Mouse (Mus musculus): Measurements from ENCODE around the gene Acyp2. TPM values are rescaled to one million over a fixed set of nuclear protein-coding genes. Genes with fewer than 3 reads are reported as not detected.
A peak's percentile ranks its signal among the peaks of the same experiment; 100 is the strongest.

Gene Acyp2
- total and polyA plus RNA-seq, 3 experiments: 7.9 to 29.0 TPM; not detected in 1

GRCm38 (mm10) chr11:30613916-30614546 is 35.4 kb downstream of the Acyp2 start (continued):
- no peak for TF ChIP-seq USF1 (IDR thresholded peaks at IDR 0.05; ENCODE audit: low read depth, low read length)
- no peak for TF ChIP-seq POLR2AphosphoS5 (IDR thresholded peaks at IDR 0.05; ENCODE audit: borderline replicate concordance, low read depth, low read length)
- TF ChIP-seq ZMIZ1 (IDR thresholded peaks at IDR 0.05; ENCODE audit: low read depth, low read length): peak; percentile 60; the same call in 1 of the 2 replicates
- peak; percentile 96 for TF ChIP-seq MYB (IDR thresholded peaks at IDR 0.05; ENCODE audit: low read depth, low read length)
- TF ChIP-seq EP300 (IDR thresholded peaks at IDR 0.05; ENCODE audit: low read depth in 1 of 2, low read length in 2 of 2): peak; percentile 99
- peak; percentile 93 for TF ChIP-seq ETS1 (IDR thresholded peaks at IDR 0.05; ENCODE audit: low read depth, low read length)
- no peak for TF ChIP-seq MXI1 (IDR thresholded peaks at IDR 0.05; ENCODE audit: low read depth, low read length)
- TF ChIP-seq TBP (IDR thresholded peaks at IDR 0.05; ENCODE audit: low read depth, low read length): peak; percentile 56
- peak; percentile 65; the same call in 1 of the 2 replicates for TF ChIP-seq CHD2 (IDR thresholded peaks at IDR 0.05; ENCODE audit: low read length)
- peak; percentile 98 for TF ChIP-seq TAL1 (IDR thresholded peaks at IDR 0.05; ENCODE audit: low read length)
- TF ChIP-seq BHLHE40 (IDR thresholded peaks at IDR 0.05; ENCODE audit: borderline replicate concordance, low read depth, low read length): peak; percentile 65; the same call in 1 of the 2 replicates
- TF ChIP-seq UBTF (IDR thresholded peaks at IDR 0.05; ENCODE audit: borderline replicate concordance, insufficient read depth, low read depth, low read length): no peak
- TF ChIP-seq NELFE (IDR thresholded peaks at IDR 0.05; ENCODE audit: low read depth, low read length): no peak
- peak; percentile 43; the same call in 1 of the 2 replicates for TF ChIP-seq HCFC1 (IDR thresholded peaks at IDR 0.05; ENCODE audit: low read depth, low read length)
- TF ChIP-seq TCF12 (IDR thresholded peaks at IDR 0.05; ENCODE audit: low read depth, low read length): peak; percentile 99
- TF ChIP-seq RAD21 (IDR thresholded peaks at IDR 0.05; ENCODE audit: low read depth, low read length): no peak; the same call in 1 of the 2 replicates
- no peak for TF ChIP-seq USF2 (IDR thresholded peaks at IDR 0.05; ENCODE audit: borderline replicate concordance in 1 of 2, insufficient read depth in 1 of 2, low read depth in 1 of 2, low read length in 2 of 2)

GRCm38 (mm10) chr11:30612699-30613098 is 36.7 kb downstream of the Acyp2 start:
- peaks cover 41 to 66% of the 10 kb centered on the region in 2 experiments for H3K4me1 ChIP-seq (ENCODE audit: control insufficient read depth in 1 of 2, insufficient read depth in 2 of 2, low read length in 2 of 2)
- peak; percentile 78 for DNase-seq (ENCODE audit: low read depth, low spot score)
- H3K27me3 ChIP-seq (ENCODE audit: control insufficient read depth in 1 of 2, insufficient read depth in 2 of 2, low read length in 2 of 2): no peaks in the 10 kb centered on the region

More at GRCm38 (mm10) chr11:30612699-30613098, 36.7 kb downstream of the Acyp2 start:
- TF ChIP-seq GATA1 (IDR thresholded peaks at IDR 0.05; ENCODE audit: low read depth, low read length): peak; percentile 94
- peak; percentile 91 for TF ChIP-seq SIN3A (IDR thresholded peaks at IDR 0.05; ENCODE audit: low read length)
- TF ChIP-seq ETS1 (IDR thresholded peaks at IDR 0.05; ENCODE audit: low read depth, low read length): peak; percentile 84
- TF ChIP-seq RCOR1 (IDR thresholded peaks at IDR 0.05; ENCODE audit: low read depth, low read length): peak; percentile 58; the same call in 1 of the 2 replicates
- TF ChIP-seq MXI1 (IDR thresholded peaks at IDR 0.05; ENCODE audit: low read depth, low read length): no peak
- no peak for TF ChIP-seq ZKSCAN1 (IDR thresholded peaks at IDR 0.05; ENCODE audit: low read depth, low read length)
- TF ChIP-seq MYC (IDR thresholded peaks at IDR 0.05; ENCODE audit: low read depth, low read length): 0 out of 2 replicates have a peak, but pooled peaks have one; percentile 44
- no peak for TF ChIP-seq CHD1 (IDR thresholded peaks at IDR 0.05; ENCODE audit: low read depth, low read length)
- peak; percentile 97 for TF ChIP-seq MYB (IDR thresholded peaks at IDR 0.05; ENCODE audit: low read depth, low read length)
- TF ChIP-seq TAL1 (IDR thresholded peaks at IDR 0.05; ENCODE audit: low read length): peak; percentile 74
- TF ChIP-seq E2F4 (IDR thresholded peaks at IDR 0.05; ENCODE audit: borderline replicate concordance, low read depth, low read length): no peak
- peak; percentile 4; the same call in 1 of the 2 replicates for TF ChIP-seq JUND (IDR thresholded peaks at IDR 0.05; ENCODE audit: low read depth, low read length)
- peak; percentile 98 to 99 for TF ChIP-seq EP300 (IDR thresholded peaks at IDR 0.05; ENCODE audit: low read depth in 1 of 2, low read length in 2 of 2)
- no peak for TF ChIP-seq ELF1 (IDR thresholded peaks at IDR 0.05; ENCODE audit: low read depth, low read length)
- peak; percentile 98 for TF ChIP-seq TCF12 (IDR thresholded peaks at IDR 0.05; ENCODE audit: low read depth, low read length)
- H3K79me2 ChIP-seq (ENCODE audit: control insufficient read depth, insufficient read depth, low read length, poor library complexity): no peaks in the 10 kb centered on the region
- no peak overlapping the region for H3K4me3 ChIP-seq (ENCODE audit: control insufficient read depth in 1 of 2, insufficient read depth in 1 of 2, low read depth in 2 of 2, low read length in 2 of 2)
- H3K9me3 ChIP-seq (replicated peaks; ENCODE audit: insufficient read depth, low read length): no peaks in the 10 kb centered on the region
- peaks cover 0 to 57% of the 10 kb centered on the region in 2 experiments; a peak in 2 of 4 replicates for H3K36me3 ChIP-seq (ENCODE audit: control insufficient read depth in 1 of 2, insufficient read depth in 2 of 2, low read length in 2 of 2)
- peak overlapping the region; percentile 24; the same call in 1 of the 2 replicates for H3K9ac ChIP-seq (ENCODE audit: control insufficient read depth, low read depth, low read length, poor library complexity, severe bottlenecking)
- peak overlapping the region; percentile 89 for H3K27ac ChIP-seq (ENCODE audit: control insufficient read depth, low read depth, low read length)

Data from MEL (cell line).